Mouse (Mus musculus): ENCODE measurements around the gene Syk. TPM values are rescaled to one million over a fixed set of nuclear protein-coding genes. Genes with fewer than 3 reads are reported as not detected.

Gene Syk
- polyA plus RNA-seq, 1 experiment: 11.4 TPM

DNA sequence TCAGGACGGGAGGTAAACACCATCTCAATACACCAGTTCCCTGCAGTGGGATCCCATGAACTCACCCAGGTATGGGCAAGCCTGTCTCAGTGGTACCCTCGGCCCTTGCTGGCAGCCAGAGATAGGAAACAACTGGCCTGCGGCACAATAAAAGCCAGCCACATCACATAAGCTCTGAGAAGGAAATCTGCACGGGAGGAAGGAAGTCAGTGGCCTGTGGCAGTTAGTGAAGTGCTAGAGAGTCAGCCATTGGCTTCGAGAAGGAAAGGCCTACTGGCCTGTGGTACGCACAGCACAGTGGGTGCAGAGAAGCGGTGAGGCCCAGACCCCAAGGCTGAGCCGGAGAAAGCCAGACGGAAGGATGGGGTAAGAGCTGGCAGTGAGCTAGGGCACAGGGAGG lies 31.7 kb upstream of the Syk start:
- TF ChIP-seq POLR2A (IDR thresholded peaks at IDR 0.05; ENCODE audit: insufficient read depth, low read length): no peak
- no peak for TF ChIP-seq EP300 (IDR thresholded peaks at IDR 0.05; ENCODE audit: insufficient read depth, low read depth, low read length)
- TF ChIP-seq CTCF (IDR thresholded peaks at IDR 0.05; ENCODE audit: low read depth, low read length): no peak
- no peaks in the 10 kb centered on the region for H3K9me3 ChIP-seq (replicated peaks; ENCODE audit: control insufficient read depth, insufficient read depth, low read length, poor library complexity, severe bottlenecking)
- H3K27me3 ChIP-seq (ENCODE audit: control insufficient read depth, insufficient read depth, low read length, poor library complexity, severe bottlenecking): no peaks in the 10 kb centered on the region
- H3K4me1 ChIP-seq (ENCODE audit: control insufficient read depth, insufficient read depth, low read length): peaks cover 1% of the 10 kb centered on the region
- H3K9ac ChIP-seq (ENCODE audit: low read depth, poor library complexity, severe bottlenecking): no peak overlapping the region
- H3K4me3 ChIP-seq (ENCODE audit: low read depth, low read length): no peak overlapping the region
- no peak overlapping the region for H3K27ac ChIP-seq (ENCODE audit: insufficient read depth, low read length)
- H3K36me3 ChIP-seq (ENCODE audit: control insufficient read depth, insufficient read depth, low read length, poor library complexity, severe bottlenecking): no peaks in the 10 kb centered on the region

DNA sequence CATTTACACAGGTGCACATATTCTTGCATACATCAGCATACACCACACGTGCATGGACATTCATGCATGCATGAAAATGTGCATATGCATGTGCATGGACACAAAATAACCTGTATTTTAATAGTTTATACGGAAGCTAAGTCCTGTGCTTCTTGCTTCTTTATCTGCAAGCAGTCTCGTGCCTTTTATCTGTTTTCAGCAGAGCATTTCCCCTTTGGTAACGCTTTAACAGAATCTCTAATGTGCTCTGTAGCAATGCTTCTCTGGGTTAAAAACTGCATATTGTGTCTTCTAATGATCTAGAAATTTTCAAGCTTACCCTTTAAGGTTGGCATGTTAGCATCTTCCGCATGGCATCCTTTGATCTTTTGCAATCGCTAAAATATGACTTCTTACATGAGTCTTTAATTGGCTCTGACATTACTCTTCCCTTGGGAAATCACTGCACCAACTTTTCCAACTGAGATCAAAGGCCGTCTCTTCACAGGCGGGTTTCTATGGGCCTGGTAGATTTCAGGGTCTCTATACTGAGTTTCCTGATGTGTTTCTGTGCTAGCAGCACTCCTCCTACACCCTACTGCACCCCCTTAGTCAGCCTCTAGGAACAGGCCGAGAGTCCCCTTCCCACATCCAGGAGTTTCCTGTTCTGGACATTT lies 30.0 kb upstream of the Syk start:
- no peak for TF ChIP-seq POLR2A (IDR thresholded peaks at IDR 0.05; ENCODE audit: insufficient read depth, low read length)
- no peak for TF ChIP-seq CTCF (IDR thresholded peaks at IDR 0.05; ENCODE audit: low read depth, low read length)
- no peak for TF ChIP-seq EP300 (IDR thresholded peaks at IDR 0.05; ENCODE audit: insufficient read depth, low read depth, low read length)
- no peak overlapping the region for H3K4me3 ChIP-seq (ENCODE audit: low read depth, low read length)
- no peaks in the 10 kb centered on the region for H3K36me3 ChIP-seq (ENCODE audit: control insufficient read depth, insufficient read depth, low read length, poor library complexity, severe bottlenecking)
- no peaks in the 10 kb centered on the region for H3K27me3 ChIP-seq (ENCODE audit: control insufficient read depth, insufficient read depth, low read length, poor library complexity, severe bottlenecking)
- no peaks in the 10 kb centered on the region for H3K9me3 ChIP-seq (replicated peaks; ENCODE audit: control insufficient read depth, insufficient read depth, low read length, poor library complexity, severe bottlenecking)
- H3K9ac ChIP-seq (ENCODE audit: low read depth, poor library complexity, severe bottlenecking): no peak overlapping the region
- no peak overlapping the region for H3K27ac ChIP-seq (ENCODE audit: insufficient read depth, low read length)
- peaks cover 1% of the 10 kb centered on the region for H3K4me1 ChIP-seq (ENCODE audit: control insufficient read depth, insufficient read depth, low read length)

DNA sequence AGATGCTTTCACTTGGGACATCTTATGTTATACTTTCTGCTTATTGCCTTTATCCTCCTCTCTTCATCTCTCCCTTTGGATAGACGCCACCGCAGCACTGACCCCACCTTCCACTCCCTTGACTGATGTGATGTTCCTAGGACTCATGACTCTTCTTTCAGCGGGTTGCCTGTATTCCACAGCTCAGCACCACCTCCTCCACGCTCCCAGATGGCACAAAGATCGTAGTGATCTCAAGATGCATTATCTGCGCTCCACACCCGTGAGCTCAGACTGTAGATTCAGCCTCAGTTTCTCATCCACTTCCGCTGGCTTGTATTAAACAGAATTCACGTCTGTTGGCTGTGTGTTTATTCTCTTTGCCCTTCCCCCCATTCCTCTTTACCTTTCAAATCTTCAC lies 28.3 kb upstream of the Syk start:
- no peak overlapping the region for H3K4me3 ChIP-seq (ENCODE audit: low read depth, low read length)
- H3K9me3 ChIP-seq (replicated peaks; ENCODE audit: control insufficient read depth, insufficient read depth, low read length, poor library complexity, severe bottlenecking): no peaks in the 10 kb centered on the region
- no peaks in the 10 kb centered on the region for H3K27me3 ChIP-seq (ENCODE audit: control insufficient read depth, insufficient read depth, low read length, poor library complexity, severe bottlenecking)
- no peak overlapping the region for H3K9ac ChIP-seq (ENCODE audit: low read depth, poor library complexity, severe bottlenecking)
- H3K4me1 ChIP-seq (ENCODE audit: control insufficient read depth, insufficient read depth, low read length): peaks cover 1% of the 10 kb centered on the region
- TF ChIP-seq EP300 (IDR thresholded peaks at IDR 0.05; ENCODE audit: insufficient read depth, low read depth, low read length): no peak
- no peak for TF ChIP-seq POLR2A (IDR thresholded peaks at IDR 0.05; ENCODE audit: insufficient read depth, low read length)
- no peak for TF ChIP-seq CTCF (IDR thresholded peaks at IDR 0.05; ENCODE audit: low read depth, low read length)
- H3K36me3 ChIP-seq (ENCODE audit: control insufficient read depth, insufficient read depth, low read length, poor library complexity, severe bottlenecking): no peaks in the 10 kb centered on the region
- no peak overlapping the region for H3K27ac ChIP-seq (ENCODE audit: insufficient read depth, low read length)

DNA sequence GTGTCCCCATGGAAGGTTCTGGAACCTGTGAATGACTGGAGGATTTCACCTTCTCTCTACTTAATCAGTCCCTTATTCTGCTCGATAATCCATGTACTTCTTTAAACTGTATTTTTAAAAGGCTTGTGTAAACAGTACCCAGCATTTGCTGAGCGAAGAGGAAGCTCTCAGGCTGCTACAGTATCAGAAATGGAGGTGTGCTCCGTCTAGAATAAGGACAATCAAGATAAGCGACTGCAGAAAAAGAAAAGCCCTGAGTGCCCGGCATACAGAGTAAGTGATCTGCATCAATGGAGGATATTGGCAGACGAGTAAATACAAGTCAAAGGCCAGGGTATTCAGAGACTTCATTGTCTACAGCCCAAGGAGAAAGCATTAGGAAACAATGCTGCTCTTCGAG lies 25.6 kb upstream of the Syk start:
- no peaks in the 10 kb centered on the region for H3K27me3 ChIP-seq (ENCODE audit: control insufficient read depth, insufficient read depth, low read length, poor library complexity, severe bottlenecking)
- H3K27ac ChIP-seq (ENCODE audit: insufficient read depth, low read length): no peak overlapping the region
- H3K4me3 ChIP-seq (ENCODE audit: low read depth, low read length): no peak overlapping the region
- no peaks in the 10 kb centered on the region for H3K9me3 ChIP-seq (replicated peaks; ENCODE audit: control insufficient read depth, insufficient read depth, low read length, poor library complexity, severe bottlenecking)
- H3K9ac ChIP-seq (ENCODE audit: low read depth, poor library complexity, severe bottlenecking): no peak overlapping the region
- no peak for TF ChIP-seq EP300 (IDR thresholded peaks at IDR 0.05; ENCODE audit: insufficient read depth, low read depth, low read length)
- TF ChIP-seq POLR2A (IDR thresholded peaks at IDR 0.05; ENCODE audit: insufficient read depth, low read length): no peak
- no peak for TF ChIP-seq CTCF (IDR thresholded peaks at IDR 0.05; ENCODE audit: low read depth, low read length)
- peaks cover 3% of the 10 kb centered on the region for H3K4me1 ChIP-seq (ENCODE audit: control insufficient read depth, insufficient read depth, low read length)
- no peaks in the 10 kb centered on the region for H3K36me3 ChIP-seq (ENCODE audit: control insufficient read depth, insufficient read depth, low read length, poor library complexity, severe bottlenecking)

DNA sequence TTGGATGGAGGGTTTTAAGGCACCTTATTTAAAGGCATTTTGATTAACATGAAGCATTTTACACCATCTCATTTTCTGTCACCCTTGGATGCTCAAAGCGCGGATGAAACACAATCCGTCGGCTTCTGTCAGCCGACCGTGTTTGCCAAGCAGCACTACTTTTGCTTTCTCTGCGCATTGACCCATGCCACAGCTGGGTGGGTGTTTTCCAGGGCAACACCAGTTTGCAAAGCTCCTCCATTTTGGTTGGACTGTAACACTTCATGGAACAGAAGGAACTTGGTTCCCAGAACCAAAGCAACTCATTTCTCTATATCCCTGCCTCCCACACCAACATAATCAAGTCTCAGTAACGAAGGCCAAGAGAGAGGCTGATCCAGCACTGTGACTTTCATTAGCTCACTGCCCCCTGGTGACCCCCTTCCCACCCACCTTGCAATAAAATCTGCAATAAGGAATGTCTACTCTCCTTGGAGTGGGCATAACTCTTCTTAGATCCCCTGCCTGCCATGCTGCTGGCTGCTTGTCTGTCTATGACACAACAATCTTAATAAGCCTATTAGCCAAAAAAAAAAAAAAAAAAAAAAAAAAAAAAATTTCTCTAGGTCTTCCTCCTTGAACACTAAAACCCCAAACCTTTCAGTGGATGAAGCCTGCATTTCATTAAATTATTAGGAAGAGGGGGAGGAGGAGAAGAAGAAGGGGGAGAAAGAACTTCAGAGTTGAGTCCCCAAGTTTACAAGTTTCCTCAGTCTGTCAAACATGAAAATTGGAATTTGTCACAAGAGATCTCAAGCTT lies 21.4 kb upstream of the Syk start:
- Histone ChIP-seq H3K27me3 (ENCODE audit: control insufficient read depth, insufficient read depth, low read length, poor library complexity, severe bottlenecking) (no peaks in the 10 kb centered on the region), H3K4me1 (ENCODE audit: control insufficient read depth, insufficient read depth, low read length) (peaks cover 6% of the 10 kb centered on the region), H3K9ac (ENCODE audit: low read depth, poor library complexity, severe bottlenecking) (0 out of 2 replicates have a peak overlapping the region, but pooled peaks have one; percentile 24), H3K4me3 (ENCODE audit: low read depth, low read length) (no peak overlapping the region), H3K36me3 (ENCODE audit: control insufficient read depth, insufficient read depth, low read length, poor library complexity, severe bottlenecking) (no peaks in the 10 kb centered on the region), H3K9me3 (replicated peaks; ENCODE audit: control insufficient read depth, insufficient read depth, low read length, poor library complexity, severe bottlenecking) (no peaks in the 10 kb centered on the region), H3K27ac (ENCODE audit: insufficient read depth, low read length) (peak overlapping the region; percentile 83)
- TF ChIP-seq CTCF (IDR thresholded peaks at IDR 0.05; ENCODE audit: low read depth, low read length): no peak
- no peak for TF ChIP-seq EP300 (IDR thresholded peaks at IDR 0.05; ENCODE audit: insufficient read depth, low read depth, low read length)
- TF ChIP-seq POLR2A (IDR thresholded peaks at IDR 0.05; ENCODE audit: insufficient read depth, low read length): no peak

DNA sequence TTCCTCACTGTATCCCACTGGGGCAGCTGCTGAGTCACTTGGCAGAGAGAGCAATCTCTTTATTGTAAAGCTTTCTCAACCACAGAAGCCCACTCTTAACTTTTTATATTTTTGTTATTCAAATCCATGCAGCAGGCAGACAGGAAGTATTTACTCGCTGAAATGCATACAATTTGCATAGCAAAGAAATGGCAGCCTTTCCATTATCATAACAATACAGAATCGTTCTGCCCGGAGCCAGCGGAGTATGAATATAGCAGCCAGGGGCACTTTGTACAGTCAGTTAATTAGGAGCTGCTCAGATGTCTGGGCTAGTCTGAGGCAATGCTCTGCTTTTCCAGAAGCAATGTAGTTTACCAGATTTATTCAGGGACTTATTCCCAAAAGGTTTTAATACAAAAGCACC lies 20.8 kb upstream of the Syk start:
- H3K9ac ChIP-seq (ENCODE audit: low read depth, poor library complexity, severe bottlenecking): no peak overlapping the region
- H3K27me3 ChIP-seq (ENCODE audit: control insufficient read depth, insufficient read depth, low read length, poor library complexity, severe bottlenecking): no peaks in the 10 kb centered on the region
- H3K4me1 ChIP-seq (ENCODE audit: control insufficient read depth, insufficient read depth, low read length): peaks cover 6% of the 10 kb centered on the region
- TF ChIP-seq EP300 (IDR thresholded peaks at IDR 0.05; ENCODE audit: insufficient read depth, low read depth, low read length): peak; percentile 88
- no peak for TF ChIP-seq POLR2A (IDR thresholded peaks at IDR 0.05; ENCODE audit: insufficient read depth, low read length)
- no peak overlapping the region for H3K4me3 ChIP-seq (ENCODE audit: low read depth, low read length)
- peak overlapping the region; percentile 83 for H3K27ac ChIP-seq (ENCODE audit: insufficient read depth, low read length)
- H3K9me3 ChIP-seq (replicated peaks; ENCODE audit: control insufficient read depth, insufficient read depth, low read length, poor library complexity, severe bottlenecking): no peaks in the 10 kb centered on the region
- H3K36me3 ChIP-seq (ENCODE audit: control insufficient read depth, insufficient read depth, low read length, poor library complexity, severe bottlenecking): no peaks in the 10 kb centered on the region

Measured in ES-Bruce4 (cell line).